Mouse (Mus musculus) adipose tissue, adult 10 weeks (tissue): ENCODE measurements around the gene Flywch1. TPM values are rescaled to one million over a fixed set of nuclear protein-coding genes. Genes with fewer than 3 reads are reported as not detected.

Source experiments
- polyA plus RNA-seq: library from polyadenylated mRNA; stranded (reverse); fragments of 350-450 nt; fragmentation: Illumina TruSeq; extraction: RNeasy Lipid Tissue Mini Kit (QIAGEN cat#74804); gene quantifications from one replicate; pipeline ENCODE4 v1.2.3, GENCODE M21; 2014; ENCODE audit warnings: low read depth, low replicate concordance

The Flywch1 gene
- 65.6 TPM for polyA plus RNA-seq

DNA sequence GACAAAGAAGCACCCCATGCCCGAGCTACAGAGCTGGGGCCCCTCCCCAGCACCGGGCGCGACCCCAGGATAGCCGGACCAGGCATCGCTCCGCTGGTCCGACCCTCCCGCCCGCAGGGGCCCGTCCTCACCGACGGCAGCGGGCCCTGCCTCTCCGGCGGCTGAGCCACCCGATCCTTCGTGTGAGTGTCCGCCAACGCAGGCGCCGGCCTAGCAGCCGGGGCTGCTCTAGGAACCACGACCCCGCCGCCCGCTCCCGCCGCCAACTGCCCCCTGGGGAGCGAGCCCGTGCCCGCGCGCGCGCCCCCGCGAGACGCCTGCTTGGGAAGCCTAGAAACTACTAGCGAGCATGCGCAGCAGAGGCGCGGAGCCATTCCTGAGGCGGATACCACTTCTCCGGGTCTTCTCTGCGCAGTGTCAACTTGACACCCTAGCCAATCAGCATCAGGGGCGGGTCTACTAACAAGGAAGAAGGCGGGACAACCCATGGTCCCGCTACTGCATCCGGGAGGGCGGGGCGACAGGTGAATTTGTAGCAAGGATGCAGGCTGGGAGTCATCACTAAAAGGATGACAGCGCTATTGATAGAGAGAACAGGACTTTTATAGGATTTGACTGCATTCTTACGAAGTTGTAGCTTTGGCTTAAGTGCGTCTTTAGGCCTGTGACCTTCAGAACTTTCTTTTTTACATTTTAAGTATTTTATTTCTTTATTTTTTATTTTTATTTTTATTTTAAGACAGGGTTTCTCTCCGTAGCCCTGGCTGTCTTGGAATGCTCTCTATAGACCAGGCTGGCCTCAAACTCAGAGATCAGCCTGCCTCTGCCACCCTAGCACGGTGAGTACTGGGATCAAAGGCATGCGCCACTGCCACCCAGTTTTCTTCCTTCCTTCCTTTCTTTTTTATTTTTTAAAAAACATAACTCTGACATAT lies at the start of gene Flywch1:
TSS of gene Flywch1 (minus strand) at position 319 of the 935 bp plus-strand sequence.

DNA sequence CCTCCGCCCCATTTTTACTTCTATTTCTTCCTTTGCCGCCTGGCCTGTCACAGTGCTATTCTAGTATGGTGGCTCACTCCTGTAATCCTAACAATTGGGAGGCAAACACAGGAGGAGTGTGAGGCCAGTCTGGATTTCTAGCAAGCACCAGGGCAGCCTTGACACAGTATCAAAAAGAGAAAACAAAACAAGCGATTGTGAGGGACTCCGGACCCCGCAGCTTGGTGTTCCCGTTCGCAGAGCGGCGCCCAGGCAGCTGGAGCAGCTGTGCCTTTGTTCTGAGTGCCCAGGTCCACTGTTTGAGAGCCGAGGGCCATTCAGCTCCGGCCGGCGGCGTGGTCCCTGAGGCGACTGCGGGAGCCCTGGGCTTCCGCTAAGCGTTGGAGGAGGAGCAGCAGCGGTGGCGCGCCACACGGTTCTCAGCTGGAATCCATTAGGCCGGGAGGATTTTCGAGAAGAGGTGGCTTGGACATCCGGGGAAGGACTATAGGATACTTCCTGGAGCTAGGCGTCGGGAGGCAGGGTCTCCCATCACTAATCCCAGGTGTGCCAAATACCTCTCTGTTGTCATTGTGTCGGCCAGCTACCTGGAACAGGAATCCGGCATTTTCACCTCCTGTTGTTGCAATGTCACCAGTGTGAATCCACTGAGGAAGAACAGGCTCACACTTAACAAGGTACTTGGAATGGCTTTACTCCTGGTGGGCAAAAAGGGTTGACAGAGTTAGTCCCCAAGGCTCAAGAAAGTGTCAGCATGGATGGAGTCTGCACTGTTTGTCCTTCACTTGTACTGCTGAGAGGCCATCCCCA lies 19.1 kb upstream of the Flywch1 start, which contains the start of gene Srrm2:
TSS of gene Srrm2 (plus strand) at position 264 of the 810 bp plus-strand sequence.

DNA sequence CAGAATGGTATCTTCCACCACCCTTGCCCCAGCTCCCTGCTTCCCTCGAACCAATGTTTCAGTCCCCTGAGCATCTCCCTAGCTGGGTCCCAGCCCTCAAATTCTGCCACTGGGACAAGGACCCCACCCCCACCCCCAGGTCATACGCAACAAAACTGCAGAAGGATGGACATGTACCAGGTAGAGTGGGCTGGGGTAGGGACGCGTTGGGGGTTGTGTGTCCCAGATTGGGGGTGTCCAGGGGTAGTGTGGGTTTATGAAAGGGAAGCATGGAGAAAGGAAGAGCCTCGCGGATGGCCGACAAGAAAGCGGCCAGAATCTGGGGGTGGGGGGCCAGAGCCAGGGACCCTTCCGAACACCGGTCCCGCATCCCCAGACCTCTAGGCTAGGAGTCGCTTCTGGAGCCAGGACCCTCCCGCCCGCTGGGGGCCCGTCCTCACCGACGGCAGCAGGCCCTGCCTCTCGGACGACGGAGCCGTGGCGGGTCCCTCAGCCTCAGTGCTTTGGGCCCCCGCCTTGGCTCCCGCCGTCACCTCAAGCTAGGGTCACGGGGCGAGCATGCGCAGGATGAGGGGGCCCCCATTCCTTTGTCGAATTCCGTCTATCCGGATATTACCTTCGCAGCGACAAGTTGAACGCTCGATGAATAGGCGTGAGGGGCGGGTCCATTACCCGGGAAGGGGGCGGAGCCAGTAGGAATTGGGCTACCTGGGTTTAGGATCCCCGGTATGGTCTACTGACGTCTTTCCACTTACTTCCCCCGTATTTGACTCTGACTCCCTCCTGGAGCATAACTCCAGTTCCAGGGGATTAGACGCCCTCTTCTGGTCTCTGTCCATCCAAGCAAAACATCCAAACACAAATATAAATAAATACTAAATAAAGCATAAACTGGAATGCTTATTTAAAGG lies 14.4 kb upstream of the Flywch1 start, which contains the start of gene Flywch2:
TSS of gene Flywch2 (minus strand) at position 521 of the 911 bp plus-strand sequence.

DNA sequence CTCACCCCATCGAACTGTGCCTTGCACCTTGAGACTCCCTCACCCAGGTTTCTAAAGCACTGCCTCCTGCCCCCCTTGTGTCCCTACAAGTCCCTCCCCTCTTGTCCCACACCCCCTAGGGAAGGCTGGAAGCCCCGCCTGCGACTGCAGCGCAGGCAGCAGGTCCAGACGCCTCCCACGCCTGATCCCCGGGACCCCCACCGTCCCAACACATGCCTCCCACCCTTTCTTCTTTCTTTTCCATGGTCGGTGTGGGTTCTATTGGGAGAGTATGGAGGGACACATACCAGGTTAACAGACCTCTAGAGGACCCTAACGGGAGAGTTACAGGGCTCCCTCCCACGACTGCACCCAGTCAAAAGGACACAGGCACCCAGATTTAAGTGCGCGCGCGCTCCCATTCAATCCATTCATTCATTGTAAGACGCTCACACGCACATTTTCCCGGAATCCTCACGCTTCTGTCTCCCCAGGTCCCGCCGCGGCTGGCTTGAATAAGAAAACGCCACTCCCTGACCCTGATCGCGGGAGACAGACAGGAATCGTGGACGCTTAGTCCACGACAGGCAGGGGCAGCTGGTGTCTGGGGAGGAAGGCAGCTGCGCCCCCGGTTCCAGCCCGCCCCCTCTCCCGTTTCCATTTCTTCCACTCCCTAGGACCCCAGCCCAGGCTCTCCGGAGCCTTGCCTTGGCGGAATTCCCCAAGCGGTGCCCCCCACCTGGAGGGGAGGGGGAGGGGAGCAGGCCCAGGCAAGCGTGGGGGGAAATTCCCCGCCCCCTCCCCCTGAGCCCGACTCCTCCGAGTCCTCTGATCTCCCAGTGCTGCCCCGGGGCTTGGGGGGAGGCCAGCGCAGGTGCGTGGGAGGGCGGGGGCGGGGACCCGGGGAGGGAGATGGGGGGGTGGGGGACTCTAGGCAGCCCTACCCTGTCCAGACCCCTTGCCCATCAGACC lies 25.8 kb downstream of the Flywch1 start, which contains the start of gene Kremen2:
TSS of gene Kremen2 (minus strand) at position 533 of the 951 bp plus-strand sequence.

DNA sequence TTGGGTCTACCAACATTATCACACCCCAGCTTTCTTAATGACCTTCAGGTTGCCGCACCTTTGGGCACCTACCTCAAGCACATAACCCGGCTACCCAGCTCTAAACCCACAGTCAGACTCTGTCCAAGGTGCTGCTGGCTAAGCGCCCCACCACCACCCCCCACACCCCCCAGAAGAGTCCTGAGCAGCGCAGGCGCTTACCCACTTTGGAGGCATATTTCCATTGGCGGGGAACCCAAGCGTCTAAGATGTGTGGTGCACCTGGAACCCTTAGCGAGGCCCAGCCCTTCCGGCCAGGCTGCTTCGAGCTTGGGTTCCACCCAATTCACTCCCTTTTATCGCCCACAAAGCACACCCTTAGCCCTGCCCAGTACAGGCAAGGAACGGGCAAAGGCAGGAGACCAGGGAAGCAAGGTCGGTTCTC lies 30.8 kb downstream of the Flywch1 start, which contains the start of gene Paqr4:
TSS of gene Paqr4 (minus strand) at position 270 of the 424 bp plus-strand sequence.

DNA sequence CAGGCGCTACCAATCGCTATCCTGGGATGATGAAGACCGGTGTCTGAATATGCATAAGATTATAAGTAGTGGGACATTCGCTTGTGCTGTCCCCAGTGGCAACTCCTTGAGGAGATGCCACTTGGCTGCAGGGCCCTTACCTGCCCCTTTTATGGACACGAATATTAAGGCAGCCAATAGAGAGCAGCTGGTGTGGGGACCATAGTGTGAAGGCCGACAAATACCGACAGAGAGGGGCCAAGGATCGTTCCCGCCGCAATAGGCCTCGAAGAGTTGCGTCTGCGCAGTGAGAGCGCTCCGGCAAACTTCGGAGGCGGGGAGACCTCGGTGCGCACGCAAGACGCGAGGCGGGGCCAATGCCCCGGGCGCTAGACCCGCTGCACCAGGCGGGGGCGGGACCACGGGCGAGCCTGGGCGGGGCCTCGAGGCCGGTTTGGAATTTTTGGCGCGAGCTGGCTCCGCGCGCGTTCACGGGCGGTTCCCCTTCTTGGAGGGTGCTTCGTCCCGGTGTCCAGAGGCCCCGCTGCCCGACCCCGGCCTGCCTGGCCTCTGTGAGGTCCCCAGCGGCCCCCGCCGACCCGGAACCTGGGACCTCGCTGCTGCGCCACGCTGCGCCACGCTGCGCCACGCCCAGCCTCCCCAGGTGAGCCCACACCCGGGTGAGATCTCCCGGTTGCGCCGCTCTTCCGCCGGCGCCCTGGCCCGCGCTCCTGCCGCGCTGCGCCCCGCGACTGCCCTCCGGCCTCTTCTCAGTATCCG lies 45.2 kb downstream of the Flywch1 start, which contains the start of gene Pkmyt1:
TSS of gene Pkmyt1 (plus strand) at position 338 of the 759 bp plus-strand sequence.

DNA sequence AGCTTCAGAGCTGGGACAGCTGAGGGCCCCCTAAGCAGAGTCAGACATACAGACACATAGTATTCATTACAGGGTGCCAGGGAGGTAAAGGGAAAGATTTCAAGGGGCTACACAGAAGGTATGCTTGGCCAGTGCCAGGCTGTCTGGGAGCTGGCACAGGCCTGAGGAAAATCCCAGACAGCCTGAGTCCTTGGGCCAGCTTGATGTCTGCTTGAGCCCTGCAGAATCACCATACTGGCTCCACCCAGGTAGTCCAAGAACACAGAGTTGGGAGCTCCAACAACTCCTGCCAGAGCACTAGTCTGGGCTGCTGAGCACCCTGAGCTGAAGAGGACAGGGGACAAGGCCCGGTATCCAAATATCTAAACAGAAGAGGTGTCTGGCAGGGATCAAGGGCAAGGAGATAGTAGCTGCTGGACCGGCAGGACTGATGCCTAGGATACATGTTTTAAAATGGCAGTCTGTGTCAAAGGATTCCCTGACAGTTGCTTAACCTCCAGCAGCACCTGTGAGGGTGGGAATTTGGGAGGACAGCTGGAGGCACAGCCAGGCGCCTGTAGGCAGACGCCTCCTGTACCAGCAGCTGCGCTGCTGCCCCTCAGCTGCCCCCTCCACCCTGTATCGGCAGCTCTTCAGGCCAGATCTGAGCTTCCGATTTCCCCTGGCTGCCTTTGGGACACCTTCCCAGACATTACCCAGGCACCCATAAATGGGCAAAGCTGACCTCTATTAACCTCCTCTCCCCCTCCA lies 48.9 kb downstream of the Flywch1 start, which contains the start of gene 1520401A03Rik:
TSS of gene 1520401A03Rik (minus strand) at position 408 of the 750 bp plus-strand sequence.

Other genes with a start within 250 kb of the Flywch1 start
- 9.9 TPM for gene Zfp213, start 207.4 kb downstream of the Flywch1 start, polyA plus RNA-seq
- gene Zfp13, start 172.1 kb downstream of the Flywch1 start, polyA plus RNA-seq, result 23.0 TPM
- 0.16 TPM for gene Zscan10, start 170.7 kb downstream of the Flywch1 start, polyA plus RNA-seq
- 0.25 TPM for gene Mmp25, start 126.3 kb downstream of the Flywch1 start, polyA plus RNA-seq
- 2.7 TPM for gene Bicdl2, start 111.1 kb downstream of the Flywch1 start, polyA plus RNA-seq
- 226 TPM for gene Hcfc1r1, start 98.0 kb downstream of the Flywch1 start, polyA plus RNA-seq
- 10.9 TPM for gene Thoc6, start 97.7 kb downstream of the Flywch1 start, polyA plus RNA-seq
- 25.6 TPM for gene Tnfrsf12a, start 94.1 kb downstream of the Flywch1 start, polyA plus RNA-seq
- gene Cldn6, start 92.4 kb downstream of the Flywch1 start, polyA plus RNA-seq, result 1.0 TPM
- gene Cldn9, start 87.6 kb downstream of the Flywch1 start, polyA plus RNA-seq, result 1.2 TPM
- 0.30 TPM for gene 1520401A03Rik, start 48.8 kb downstream of the Flywch1 start, polyA plus RNA-seq
- gene Pkmyt1, start 45.3 kb downstream of the Flywch1 start, polyA plus RNA-seq, result 8.8 TPM
- 19.4 TPM for gene Paqr4, start 30.7 kb downstream of the Flywch1 start, polyA plus RNA-seq
- 0.24 TPM for gene Kremen2, start 25.8 kb downstream of the Flywch1 start, polyA plus RNA-seq
- 16.1 TPM for gene Flywch2, start 14.5 kb upstream of the Flywch1 start, polyA plus RNA-seq
- 339 TPM for gene Srrm2, start 18.9 kb upstream of the Flywch1 start, polyA plus RNA-seq
- 387 TPM for gene Elob, start 57.5 kb upstream of the Flywch1 start, polyA plus RNA-seq
- 1.4 TPM for gene Prss33, start 64.5 kb upstream of the Flywch1 start, polyA plus RNA-seq
- gene Prss32, start 72.3 kb upstream of the Flywch1 start, polyA plus RNA-seq, result not detected
- 0.55 TPM for gene Prss41, start 72.6 kb upstream of the Flywch1 start, polyA plus RNA-seq
- 1.1 TPM for gene Prss21, start 96.5 kb upstream of the Flywch1 start, polyA plus RNA-seq
- gene Dcpp1, start 109.3 kb upstream of the Flywch1 start, polyA plus RNA-seq, result not detected
- not detected for gene Dcpp2, start 109.3 kb upstream of the Flywch1 start, polyA plus RNA-seq
- not detected for gene Dcpp3, start 145.9 kb upstream of the Flywch1 start, polyA plus RNA-seq
- gene Sbp, start 170.1 kb upstream of the Flywch1 start, polyA plus RNA-seq, result not detected
- not detected for gene Sbpl, start 183.7 kb upstream of the Flywch1 start, polyA plus RNA-seq
- gene Prss30, start 209.0 kb upstream of the Flywch1 start, polyA plus RNA-seq, result not detected
- gene Prss22, start 226.5 kb upstream of the Flywch1 start, polyA plus RNA-seq, result not detected